Mouse (Mus musculus) liver, embryonic 14.5 days (tissue): ENCODE results near the gene Gm20481.

Experiments
- CTCF ChIP-seq: IDR thresholded peaks from 2 replicates; pipeline ENCODE4 v1.5.1; 2016; ENCODE audit warnings: antibody characterized with exemption, low read depth, control low read depth
- EP300 ChIP-seq: IDR thresholded peaks from 2 replicates; pipeline ENCODE4 v1.6.1; 2016; ENCODE audit warnings: antibody characterized with exemption, low read depth

DNA sequence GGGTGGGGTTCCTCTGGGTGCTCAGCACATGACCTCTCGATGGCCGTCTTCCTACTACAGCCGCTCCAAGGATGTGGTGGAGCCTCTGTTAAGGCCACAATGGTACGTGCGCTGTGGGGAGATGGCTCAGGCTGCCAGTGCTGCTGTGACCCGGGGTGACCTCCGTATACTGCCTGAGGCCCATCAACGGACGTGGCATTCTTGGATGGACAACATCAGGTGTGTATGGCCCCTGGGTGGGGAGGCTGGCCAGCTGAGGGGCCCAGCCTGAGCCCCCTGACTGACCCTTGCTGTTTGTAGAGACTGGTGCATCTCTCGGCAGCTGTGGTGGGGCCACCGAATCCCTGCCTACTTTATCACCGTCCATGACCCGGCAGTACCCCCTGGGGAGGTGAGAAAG, 42.7 kb downstream of the Gm20481 start:
- TF ChIP-seq EP300 (no peak), CTCF (no peak)
